11 mouse cellular contexts compared by ENCODE assay signal in genomic region chr5:72182804-72183203, GRCm38 (mm10). TPM values are rescaled to one million over a fixed set of nuclear protein-coding genes. Genes with fewer than 3 reads are reported as not detected.
A peak's percentile ranks its signal among the peaks of the same experiment; 100 is the strongest.
DNase-seq lines count a peak whose midpoint lies in the region; ATAC-seq lines count a peak whose summit lies in the region.
"Had no signal": no experiment of that assay in that cellular context is flagged by ENCODE, and none has a peak within 500 bp of the region (broad histone marks: within the 10 kb centered on the region; RNA-seq: fewer than 3 reads in every experiment).

No protein-coding gene starts in this region.

- H3K4me3 ChIP-seq in liver, embryonic 11.5 days (ENCODE audit: low read depth, low read length) = no peak overlapping the region
- no peak overlapping the region for H3K4me3 ChIP-seq in hindbrain, embryonic 11.5 days (ENCODE audit: low read depth, low read length)
- H3K4me3 ChIP-seq: limb, embryonic 15.5 days; neural tube, embryonic 15.5 days had no signal

- DNase-seq in CD4-positive, CD25-positive, alpha-beta regulatory T cell, adult 2 months (ENCODE audit: low read depth, low spot score) = peak; percentile 74
- DNase-seq in MEL-GATA-1-ER (ENCODE audit: extremely low read depth, low read depth) = peak; percentile 95
- no peak for DNase-seq in liver, embryonic 11.5 days (ENCODE audit: low spot score)
- DNase-seq in hindbrain, embryonic 11.5 days (ENCODE audit: low spot score) = no peak
- DNase-seq in gastrocnemius, postnatal 4 days (ENCODE audit: low spot score in 2 of 2) = no peak
- no peak for DNase-seq in cerebellum, postnatal 10 days
- DNase-seq: embryo, embryonic 11 days; kidney, adult 11 months had no signal

- no peaks in the 10 kb centered on the region for H3K9me3 ChIP-seq in liver, embryonic 11.5 days (ENCODE audit: control insufficient read depth, low read length)
- no peaks in the 10 kb centered on the region for H3K9me3 ChIP-seq in hindbrain, embryonic 11.5 days (ENCODE audit: control insufficient read depth, low read length)
- H3K9me3 ChIP-seq: limb, embryonic 15.5 days; neural tube, embryonic 15.5 days had no signal

- WGBS in liver, embryonic 11.5 days = 57% methylated on average over 4 of the region's 4 CpGs
- 90% methylated on average over 4 of the region's 4 CpGs for WGBS in hindbrain, embryonic 11.5 days

- peak overlapping the region; percentile 33; the same call in 1 of the 2 replicates for H3K27ac ChIP-seq in liver, embryonic 11.5 days (ENCODE audit: low read depth, low read length)
- no peak overlapping the region for H3K27ac ChIP-seq in hindbrain, embryonic 11.5 days (ENCODE audit: low read depth, low read length)
- H3K27ac ChIP-seq: limb, embryonic 15.5 days; neural tube, embryonic 15.5 days had no signal

- H3K4me2 ChIP-seq in liver, embryonic 11.5 days = peak overlapping the region; percentile 58
- no peak overlapping the region for H3K4me2 ChIP-seq in hindbrain, embryonic 11.5 days (replicated peaks; ENCODE audit: low read depth, low read length)
- H3K4me2 ChIP-seq: limb, embryonic 15.5 days; neural tube, embryonic 15.5 days had no signal

- H3K36me3 ChIP-seq in liver, embryonic 11.5 days (ENCODE audit: control insufficient read depth, insufficient read depth, low read length) = no peaks in the 10 kb centered on the region
- H3K36me3 ChIP-seq in hindbrain, embryonic 11.5 days (ENCODE audit: control insufficient read depth, insufficient read depth, low read length) = no peaks in the 10 kb centered on the region
- H3K36me3 ChIP-seq: limb, embryonic 15.5 days; neural tube, embryonic 15.5 days had no signal

- no peaks in the 10 kb centered on the region for H3K27me3 ChIP-seq in liver, embryonic 11.5 days (replicated peaks; ENCODE audit: control insufficient read depth, insufficient read depth, low read length)
- no peaks in the 10 kb centered on the region for H3K27me3 ChIP-seq in hindbrain, embryonic 11.5 days (ENCODE audit: control insufficient read depth, insufficient read depth, low read length)
- H3K27me3 ChIP-seq: limb, embryonic 15.5 days; neural tube, embryonic 15.5 days had no signal

- peak; percentile 76 for ATAC-seq in liver, embryonic 11.5 days (replicated peaks; ENCODE audit: low FRiP score)
- peak; percentile 75 for ATAC-seq in megakaryocyte progenitor cell, adult 5-6 weeks (replicated peaks; ENCODE audit: poor library complexity)
- ATAC-seq in hindbrain, embryonic 11.5 days (ENCODE audit: low FRiP score) = no peak

- no peak overlapping the region for H3K9ac ChIP-seq in liver, embryonic 11.5 days (ENCODE audit: low read depth, low read length)
- H3K9ac ChIP-seq in hindbrain, embryonic 11.5 days (ENCODE audit: low read depth, low read length) = no peak overlapping the region
- H3K9ac ChIP-seq: limb, embryonic 15.5 days; neural tube, embryonic 15.5 days had no signal

- H3K4me1 ChIP-seq in liver, embryonic 11.5 days (replicated peaks; ENCODE audit: control insufficient read depth, insufficient read depth, low read length) = peaks cover 32% of the 10 kb centered on the region
- no peaks in the 10 kb centered on the region for H3K4me1 ChIP-seq in hindbrain, embryonic 11.5 days (replicated peaks; ENCODE audit: control insufficient read depth, insufficient read depth, low read length)
- H3K4me1 ChIP-seq: limb, embryonic 15.5 days; neural tube, embryonic 15.5 days had no signal

RNA-seq across cellular contexts. Expression of gene Commd8, which starts 14.8 kb away (rescaled TPM):
- 125 and 127 TPM in 2 replicates for polyA plus RNA-seq in liver, embryonic 11.5 days (2014; fragmentation: Nextera tagmentation; extraction: Ambion mirVana)
- 124 and 140 TPM in 2 replicates for total RNA-seq in megakaryocyte progenitor cell, adult 5-6 weeks (2015)
- total RNA-seq in megakaryocyte progenitor cell, adult 5-6 weeks (2017) = 72.1 and 74.5 TPM in 2 replicates
- polyA plus RNA-seq in hindbrain, embryonic 11.5 days (2014; fragmentation: Nextera tagmentation; extraction: Ambion mirVana) = 199 and 203 TPM in 2 replicates
- total RNA-seq in gastrocnemius, postnatal 4 days (2021) = 10 to 100 TPM; 35.2 to 36.1 TPM

Comparison
In these comparisons a context has a peak if more than half of its experiments do, and no peak if none do; other contexts are left out.
1. DNase-seq: peak in CD4-positive, CD25-positive, alpha-beta regulatory T cell, adult 2 months (single experiment) and MEL-GATA-1-ER (single experiment); none in liver, embryonic 11.5 days (single experiment), hindbrain, embryonic 11.5 days (single experiment), gastrocnemius, postnatal 4 days (0 of 2) and cerebellum, postnatal 10 days (0 of 2).